Mouse (Mus musculus): ENCODE data around the gene Ryk. TPM values are rescaled to one million over a fixed set of nuclear protein-coding genes. Genes with fewer than 3 reads are reported as not detected.
"Not testable (repeated sequence)": the region's sequence is repeated elsewhere in the genome, so short reads cannot be mapped to it uniquely, and the experiment has no call there.

Gene Ryk
- polyA plus RNA-seq, 1 experiment, result 0.48 TPM

GRCm38 (mm10) chr9:102911526-102911925 lies 76.8 kb downstream of the Ryk start:
- Histone ChIP-seq H3K4me3 (replicated peaks) (no peak overlapping the region), H3K9me3 (ENCODE audit: control insufficient read depth, low read length) (no peaks in the 10 kb centered on the region), H3K4me1 (ENCODE audit: control insufficient read depth) (no peaks in the 10 kb centered on the region), H3K36me3 (ENCODE audit: control insufficient read depth) (peaks cover 42% of the 10 kb centered on the region), H3K27me3 (ENCODE audit: control insufficient read depth) (no peaks in the 10 kb centered on the region)
- TF ChIP-seq TAL1 (IDR thresholded peaks at IDR 0.05; ENCODE audit: low read length) (no peak), GATA1 (IDR thresholded peaks at IDR 0.05; ENCODE audit: low read length) (no peak)

GRCm38 (mm10) chr9:102912516-102913035 lies 77.9 kb downstream of the Ryk start:
- H3K36me3 ChIP-seq (ENCODE audit: control insufficient read depth), result peaks cover 37% of the 10 kb centered on the region
- H3K9me3 ChIP-seq (ENCODE audit: control insufficient read depth, low read length), result no peaks in the 10 kb centered on the region
- H3K27me3 ChIP-seq (ENCODE audit: control insufficient read depth), result no peaks in the 10 kb centered on the region
- no peak overlapping the region for H3K4me3 ChIP-seq (replicated peaks)
- no peak for TF ChIP-seq TAL1 (IDR thresholded peaks at IDR 0.05; ENCODE audit: low read length)
- no peaks in the 10 kb centered on the region for H3K4me1 ChIP-seq (ENCODE audit: control insufficient read depth)

- H3K4me3 ChIP-seq (replicated peaks); H3K9me3 ChIP-seq (ENCODE audit: control insufficient read depth, low read length); H3K27me3 ChIP-seq (ENCODE audit: control insufficient read depth); H3K4me1 ChIP-seq (ENCODE audit: control insufficient read depth): not testable (repeated sequence)
- H3K36me3 ChIP-seq (ENCODE audit: control insufficient read depth), result peaks cover 28% of the 10 kb centered on the region
Observed at GRCm38 (mm10) chr9:102913597-102913996, 78.9 kb downstream of the Ryk start.

- TF ChIP-seq TAL1 (IDR thresholded peaks at IDR 0.05; ENCODE audit: low read length) (no peak), GATA1 (IDR thresholded peaks at IDR 0.05; ENCODE audit: low read length) (no peak)
- Histone ChIP-seq H3K27me3 (ENCODE audit: control insufficient read depth) (no peaks in the 10 kb centered on the region), H3K36me3 (ENCODE audit: control insufficient read depth) (peaks cover 23% of the 10 kb centered on the region), H3K9me3 (ENCODE audit: control insufficient read depth, low read length) (no peaks in the 10 kb centered on the region), H3K4me1 (ENCODE audit: control insufficient read depth) (no peaks in the 10 kb centered on the region), H3K4me3 (replicated peaks) (no peak overlapping the region)
Observed at GRCm38 (mm10) chr9:102914583-102914982, 79.9 kb downstream of the Ryk start.

GRCm38 (mm10) chr9:102915292-102915854 lies 80.7 kb downstream of the Ryk start:
- no peak for TF ChIP-seq GATA1 (IDR thresholded peaks at IDR 0.05; ENCODE audit: low read length)
- TF ChIP-seq TAL1 (IDR thresholded peaks at IDR 0.05; ENCODE audit: low read length), result no peak
- Histone ChIP-seq H3K9me3 (ENCODE audit: control insufficient read depth, low read length) (no peaks in the 10 kb centered on the region), H3K4me3 (replicated peaks) (no peak overlapping the region), H3K4me1 (ENCODE audit: control insufficient read depth) (no peaks in the 10 kb centered on the region), H3K36me3 (ENCODE audit: control insufficient read depth) (peaks cover 17% of the 10 kb centered on the region), H3K27me3 (ENCODE audit: control insufficient read depth) (no peaks in the 10 kb centered on the region)

GRCm38 (mm10) chr9:102916076-102916475 lies 81.4 kb downstream of the Ryk start:
- no peak for TF ChIP-seq GATA1 (IDR thresholded peaks at IDR 0.05; ENCODE audit: low read length)
- TF ChIP-seq TAL1 (IDR thresholded peaks at IDR 0.05; ENCODE audit: low read length), result no peak
- H3K4me1 ChIP-seq (ENCODE audit: control insufficient read depth), result no peaks in the 10 kb centered on the region
- peaks cover 13% of the 10 kb centered on the region for H3K36me3 ChIP-seq (ENCODE audit: control insufficient read depth)
- no peaks in the 10 kb centered on the region for H3K27me3 ChIP-seq (ENCODE audit: control insufficient read depth)
- no peak overlapping the region for H3K4me3 ChIP-seq (replicated peaks)
- H3K9me3 ChIP-seq (ENCODE audit: control insufficient read depth, low read length), result no peaks in the 10 kb centered on the region

GRCm38 (mm10) chr9:102917532-102918129 lies 82.9 kb downstream of the Ryk start:
- peaks cover 7% of the 10 kb centered on the region for H3K36me3 ChIP-seq (ENCODE audit: control insufficient read depth)
- no peaks in the 10 kb centered on the region for H3K27me3 ChIP-seq (ENCODE audit: control insufficient read depth)
- no peak for TF ChIP-seq GATA1 (IDR thresholded peaks at IDR 0.05; ENCODE audit: low read length)
- no peak for TF ChIP-seq TAL1 (IDR thresholded peaks at IDR 0.05; ENCODE audit: low read length)
- no peak overlapping the region for H3K4me3 ChIP-seq (replicated peaks)
- no peaks in the 10 kb centered on the region for H3K9me3 ChIP-seq (ENCODE audit: control insufficient read depth, low read length)
- H3K4me1 ChIP-seq (ENCODE audit: control insufficient read depth), result no peaks in the 10 kb centered on the region

- H3K4me1 ChIP-seq (ENCODE audit: control insufficient read depth), result peaks cover 1% of the 10 kb centered on the region; the same call in 1 of the 2 replicates
- H3K27me3 ChIP-seq (ENCODE audit: control insufficient read depth), result no peaks in the 10 kb centered on the region
- H3K4me3 ChIP-seq (replicated peaks), result no peak overlapping the region
- H3K9me3 ChIP-seq (ENCODE audit: control insufficient read depth, low read length), result no peaks in the 10 kb centered on the region
- TF ChIP-seq TAL1 (IDR thresholded peaks at IDR 0.05; ENCODE audit: low read length) (no peak), GATA1 (IDR thresholded peaks at IDR 0.05; ENCODE audit: low read length) (no peak)
- H3K36me3 ChIP-seq (ENCODE audit: control insufficient read depth), result peaks cover 7% of the 10 kb centered on the region
Observed at GRCm38 (mm10) chr9:102919486-102919885, 84.8 kb downstream of the Ryk start.

- no peak overlapping the region for H3K4me3 ChIP-seq (replicated peaks)
- peaks cover 4% of the 10 kb centered on the region; the same call in 1 of the 2 replicates for H3K4me1 ChIP-seq (ENCODE audit: control insufficient read depth)
Observed at GRCm38 (mm10) chr9:102921791-102922190, 87.1 kb downstream of the Ryk start.

More at GRCm38 (mm10) chr9:102921791-102922190, 87.1 kb downstream of the Ryk start:
- no peak for TF ChIP-seq TAL1 (IDR thresholded peaks at IDR 0.05; ENCODE audit: low read length)
- no peak for TF ChIP-seq GATA1 (IDR thresholded peaks at IDR 0.05; ENCODE audit: low read length)
- no peaks in the 10 kb centered on the region for H3K9me3 ChIP-seq (ENCODE audit: control insufficient read depth, low read length)
- H3K36me3 ChIP-seq (ENCODE audit: control insufficient read depth), result no peaks in the 10 kb centered on the region
- H3K27me3 ChIP-seq (ENCODE audit: control insufficient read depth), result no peaks in the 10 kb centered on the region

All from erythroblast, embryonic 14.5 days (primary cell).